Mouse (Mus musculus): Measurements from ENCODE around the gene Dhodh. TPM values are rescaled to one million over a fixed set of nuclear protein-coding genes. Genes with fewer than 3 reads are reported as not detected.

Dhodh gene
- polyA plus RNA-seq (2015; fragmentation: Nextera tagmentation; extraction: Ambion mirVana): 33.6 and 36.7 TPM in 2 replicates

GRCm38 (mm10) chr8:109608271-109609152 is at the start of gene Dhodh:
Gene Dhodh (minus strand): TSS chr8:109608673.
- peak within 1 kb of the TSS; percentile 88 for H3K9ac ChIP-seq
- H3K9me3 ChIP-seq: no peaks in the 10 kb centered on the region
- peak within 1 kb of the TSS; percentile 94 for H3K4me2 ChIP-seq
- ATAC-seq (ENCODE audit: extremely low read depth, insufficient number of reproducible peaks, low FRiP score, low TSS enrichment): peak; percentile 97
- peak within 1 kb of the TSS; percentile 97 for H3K27ac ChIP-seq (replicated peaks)
- peak within 1 kb of the TSS; percentile 76 for H3K4me3 ChIP-seq
- peaks cover 7% of the 10 kb centered on the region; the same call in 1 of the 2 replicates for H3K27me3 ChIP-seq (replicated peaks)
- H3K4me1 ChIP-seq: peaks cover 17% of the 10 kb centered on the region
- under 1% methylated on average over 42 of the region's 42 CpGs for WGBS
- peaks cover 23% of the 10 kb centered on the region for H3K36me3 ChIP-seq

DNA sequence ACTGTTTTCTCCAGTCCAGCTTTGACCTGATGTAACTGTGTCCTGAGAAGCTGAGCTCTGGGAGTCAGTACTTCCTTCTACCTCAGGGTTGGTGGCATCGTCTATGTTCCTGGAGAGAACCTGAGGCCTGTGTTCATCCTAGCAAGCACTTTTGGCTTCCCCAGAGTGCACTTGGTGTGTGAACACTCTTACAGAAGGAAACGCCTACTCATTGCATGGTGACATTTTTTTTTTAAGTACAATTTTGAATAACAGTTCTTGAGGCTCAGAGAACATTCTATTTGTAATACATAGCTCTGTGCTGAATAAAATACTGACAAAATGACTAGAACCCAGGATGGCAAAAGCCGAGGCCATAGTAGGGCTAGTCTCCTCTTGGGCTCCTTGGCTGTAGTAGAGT is 48.4 kb upstream of the Dhodh start:
- no peak overlapping the region for H3K27ac ChIP-seq (replicated peaks)
- H3K9ac ChIP-seq: no peak overlapping the region
- no peaks in the 10 kb centered on the region for H3K9me3 ChIP-seq
- H3K27me3 ChIP-seq (replicated peaks): peaks cover 5% of the 10 kb centered on the region; the same call in 1 of the 2 replicates
- H3K4me1 ChIP-seq: no peaks in the 10 kb centered on the region
- H3K4me2 ChIP-seq: no peak overlapping the region
- ATAC-seq (ENCODE audit: extremely low read depth, insufficient number of reproducible peaks, low FRiP score, low TSS enrichment): no peak
- WGBS: 85% methylated on average over 3 of the region's 3 CpGs
- no peaks in the 10 kb centered on the region for H3K36me3 ChIP-seq
- H3K4me3 ChIP-seq: no peak overlapping the region

GRCm38 (mm10) chr8:109650801-109651200 is 42.3 kb upstream of the Dhodh start:
- WGBS: 65% methylated on average over 10 of the region's 10 CpGs
- Histone ChIP-seq H3K9ac (no peak overlapping the region), H3K9me3 (no peaks in the 10 kb centered on the region), H3K27me3 (replicated peaks) (peaks cover 23% of the 10 kb centered on the region; the same call in 1 of the 2 replicates), H3K27ac (replicated peaks) (no peak overlapping the region), H3K36me3 (no peaks in the 10 kb centered on the region), H3K4me3 (no peak overlapping the region), H3K4me2 (no peak overlapping the region), H3K4me1 (0 out of 2 replicates have a peak, but pooled peaks cover 5% of the 10 kb centered on the region)
- no peak for ATAC-seq (ENCODE audit: extremely low read depth, insufficient number of reproducible peaks, low FRiP score, low TSS enrichment)

- no peaks in the 10 kb centered on the region for H3K9me3 ChIP-seq
- no peak overlapping the region for H3K4me3 ChIP-seq
- 0 out of 2 replicates have a peak, but pooled peaks cover 5% of the 10 kb centered on the region for H3K4me1 ChIP-seq
- H3K27ac ChIP-seq (replicated peaks): no peak overlapping the region
- H3K27me3 ChIP-seq (replicated peaks): peaks cover 23% of the 10 kb centered on the region; the same call in 1 of the 2 replicates
- no peak overlapping the region for H3K4me2 ChIP-seq
- no peak overlapping the region for H3K9ac ChIP-seq
- WGBS: 28% methylated on average over 7 of the region's 7 CpGs
- no peak for ATAC-seq (ENCODE audit: extremely low read depth, insufficient number of reproducible peaks, low FRiP score, low TSS enrichment)
- H3K36me3 ChIP-seq: no peaks in the 10 kb centered on the region
These were observed 40.0 kb upstream of the Dhodh start for GRCm38 (mm10) chr8:109648469-109648868.

- Histone ChIP-seq H3K4me1 (0 out of 2 replicates have a peak, but pooled peaks cover 5% of the 10 kb centered on the region), H3K27ac (replicated peaks) (no peak overlapping the region), H3K4me3 (no peak overlapping the region), H3K4me2 (no peak overlapping the region), H3K27me3 (replicated peaks) (peaks cover 21% of the 10 kb centered on the region), H3K9ac (no peak overlapping the region), H3K36me3 (no peaks in the 10 kb centered on the region), H3K9me3 (no peaks in the 10 kb centered on the region)
- no peak for ATAC-seq (ENCODE audit: extremely low read depth, insufficient number of reproducible peaks, low FRiP score, low TSS enrichment)
- WGBS: 57% methylated on average over 11 of the region's 11 CpGs
These were observed 38.9 kb upstream of the Dhodh start for GRCm38 (mm10) chr8:109647331-109647730.

- 73% methylated on average over 5 of the region's 5 CpGs for WGBS
- H3K27me3 ChIP-seq (replicated peaks): peaks cover 14% of the 10 kb centered on the region
- no peak overlapping the region for H3K27ac ChIP-seq (replicated peaks)
- H3K9ac ChIP-seq: no peak overlapping the region
- H3K36me3 ChIP-seq: no peaks in the 10 kb centered on the region
- H3K4me3 ChIP-seq: no peak overlapping the region
- H3K9me3 ChIP-seq: no peaks in the 10 kb centered on the region
- H3K4me1 ChIP-seq: no peaks in the 10 kb centered on the region
- no peak overlapping the region for H3K4me2 ChIP-seq
- no peak for ATAC-seq (ENCODE audit: extremely low read depth, insufficient number of reproducible peaks, low FRiP score, low TSS enrichment)
These were observed 32.8 kb upstream of the Dhodh start for GRCm38 (mm10) chr8:109641236-109641635.

DNA sequence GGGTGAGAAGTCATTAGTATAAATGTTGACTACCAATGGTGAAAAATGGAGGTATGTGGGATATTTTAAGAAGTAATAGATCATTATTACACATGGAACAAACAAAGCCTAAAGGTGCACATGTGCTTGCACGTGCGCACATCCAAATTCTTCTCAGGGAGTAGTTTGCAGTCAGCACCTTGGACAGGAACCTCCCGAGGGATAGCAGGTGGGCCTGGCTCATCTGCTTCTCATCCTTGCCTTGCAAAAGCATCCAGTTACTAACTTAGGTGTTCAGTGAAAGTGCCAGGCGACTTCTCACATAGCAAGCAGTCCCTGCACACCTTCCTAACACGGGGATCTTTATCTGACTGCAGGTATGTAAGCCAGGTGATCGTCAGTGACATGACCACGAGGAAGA is 31.9 kb upstream of the Dhodh start:
- ATAC-seq (ENCODE audit: extremely low read depth, insufficient number of reproducible peaks, low FRiP score, low TSS enrichment): no peak
- 54% methylated on average over 7 of the region's 7 CpGs for WGBS
- H3K4me1 ChIP-seq: no peaks in the 10 kb centered on the region
- H3K9ac ChIP-seq: no peak overlapping the region
- no peak overlapping the region for H3K4me3 ChIP-seq
- H3K27me3 ChIP-seq (replicated peaks): peaks cover 14% of the 10 kb centered on the region
- H3K9me3 ChIP-seq: no peaks in the 10 kb centered on the region
- H3K36me3 ChIP-seq: no peaks in the 10 kb centered on the region
- no peak overlapping the region for H3K27ac ChIP-seq (replicated peaks)
- no peak overlapping the region for H3K4me2 ChIP-seq

DNA sequence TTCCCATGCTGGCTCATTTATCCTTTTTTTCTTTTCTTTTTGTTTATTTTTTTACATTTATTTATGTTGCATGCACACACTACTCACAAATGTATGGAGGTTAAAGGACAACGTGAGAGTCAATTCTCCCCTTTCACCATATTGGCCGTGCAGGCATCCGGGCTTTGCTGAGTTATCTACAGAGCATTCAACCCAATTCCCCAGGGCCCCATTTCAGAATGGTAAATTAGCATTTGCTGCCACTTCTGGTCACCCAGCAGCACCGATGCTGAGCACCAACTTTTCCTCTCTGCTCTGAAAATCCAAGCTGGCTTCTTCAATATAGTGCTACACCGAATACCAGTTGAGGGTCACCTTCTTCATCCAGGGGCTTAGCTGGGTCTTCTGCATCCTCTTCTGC is 30.4 kb upstream of the Dhodh start:
- no peak overlapping the region for H3K4me2 ChIP-seq
- H3K36me3 ChIP-seq: no peaks in the 10 kb centered on the region
- H3K4me3 ChIP-seq: no peak overlapping the region
- peaks cover 14% of the 10 kb centered on the region for H3K27me3 ChIP-seq (replicated peaks)
- no peaks in the 10 kb centered on the region for H3K4me1 ChIP-seq
- H3K27ac ChIP-seq (replicated peaks): no peak overlapping the region
- no peaks in the 10 kb centered on the region for H3K9me3 ChIP-seq
- no peak overlapping the region for H3K9ac ChIP-seq
- no peak for ATAC-seq (ENCODE audit: extremely low read depth, insufficient number of reproducible peaks, low FRiP score, low TSS enrichment)
- WGBS: 69% methylated on average over 5 of the region's 5 CpGs

GRCm38 (mm10) chr8:109635146-109635545 is 26.7 kb upstream of the Dhodh start:
- Histone ChIP-seq H3K4me2 (no peak overlapping the region), H3K27me3 (replicated peaks) (peaks cover 5% of the 10 kb centered on the region; the same call in 1 of the 2 replicates), H3K27ac (replicated peaks) (no peak overlapping the region), H3K9me3 (no peaks in the 10 kb centered on the region), H3K36me3 (no peaks in the 10 kb centered on the region), H3K4me1 (no peaks in the 10 kb centered on the region), H3K9ac (no peak overlapping the region), H3K4me3 (no peak overlapping the region)
- WGBS: 83% methylated on average over 8 of the region's 8 CpGs
- ATAC-seq (ENCODE audit: extremely low read depth, insufficient number of reproducible peaks, low FRiP score, low TSS enrichment): no peak

DNA sequence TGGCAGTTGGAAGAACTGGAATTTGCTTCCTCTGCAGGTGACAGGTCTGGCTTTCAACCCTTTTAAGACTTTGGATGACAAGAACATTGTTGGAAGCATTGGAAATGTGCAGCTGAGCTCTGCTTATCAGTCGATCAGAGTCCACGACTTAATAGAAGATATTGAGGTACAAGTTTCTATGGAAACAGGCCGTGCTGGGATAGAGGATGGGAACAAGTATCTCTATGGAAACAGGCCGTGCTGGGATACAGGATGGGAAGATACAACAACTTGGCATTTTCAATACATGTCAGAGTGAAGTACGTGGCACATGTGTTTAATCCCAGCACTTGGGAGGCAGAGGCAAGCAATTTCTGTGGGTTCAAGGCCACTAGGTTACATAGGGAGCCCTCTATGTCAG is 24.0 kb upstream of the Dhodh start:
- 0 out of 2 replicates have a peak, but pooled peaks cover 3% of the 10 kb centered on the region for H3K27me3 ChIP-seq (replicated peaks)
- H3K36me3 ChIP-seq: no peaks in the 10 kb centered on the region
- no peaks in the 10 kb centered on the region for H3K4me1 ChIP-seq
- H3K9ac ChIP-seq: no peak overlapping the region
- H3K4me3 ChIP-seq: no peak overlapping the region
- 76% methylated on average over 5 of the region's 5 CpGs for WGBS
- H3K27ac ChIP-seq (replicated peaks): no peak overlapping the region
- H3K9me3 ChIP-seq: no peaks in the 10 kb centered on the region
- no peak overlapping the region for H3K4me2 ChIP-seq
- ATAC-seq (ENCODE audit: extremely low read depth, insufficient number of reproducible peaks, low FRiP score, low TSS enrichment): no peak

DNA sequence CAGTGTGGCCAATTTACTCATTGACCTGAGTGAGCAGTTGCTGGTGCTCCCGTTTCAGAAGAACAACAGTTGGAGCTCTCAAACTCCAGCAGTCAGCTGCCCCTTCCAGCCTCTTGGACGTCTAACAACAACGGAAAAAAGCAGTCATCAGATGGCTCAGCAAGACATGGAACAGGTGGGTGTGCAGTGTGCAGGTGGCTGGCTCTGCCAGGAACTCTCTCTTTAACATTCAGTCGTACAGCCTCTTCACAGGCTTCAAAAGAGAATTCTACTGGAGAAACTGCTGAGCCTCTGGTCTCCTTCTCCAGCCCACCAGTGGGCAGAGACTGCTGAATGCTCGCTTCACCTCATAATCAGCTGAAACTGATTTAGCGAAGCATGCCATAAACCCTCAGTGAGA is 20.2 kb upstream of the Dhodh start:
- no peaks in the 10 kb centered on the region for H3K36me3 ChIP-seq
- no peaks in the 10 kb centered on the region for H3K4me1 ChIP-seq
- 0 out of 2 replicates have a peak, but pooled peaks cover 3% of the 10 kb centered on the region for H3K27me3 ChIP-seq (replicated peaks)
- H3K4me3 ChIP-seq: no peak overlapping the region
- WGBS: 56% methylated on average over 6 of the region's 6 CpGs
- H3K27ac ChIP-seq (replicated peaks): no peak overlapping the region
- H3K9ac ChIP-seq: no peak overlapping the region
- H3K4me2 ChIP-seq: no peak overlapping the region
- ATAC-seq (ENCODE audit: extremely low read depth, insufficient number of reproducible peaks, low FRiP score, low TSS enrichment): no peak
- H3K9me3 ChIP-seq: peaks cover 11% of the 10 kb centered on the region; the same call in 1 of the 2 replicates

Data from heart, embryonic 13.5 days (tissue).